ENCODE assay signal across 11 mouse cellular contexts in genomic region chr16:86473059-86473740, GRCm38 (mm10).
DNase-seq lines count a peak whose midpoint lies in the region; ATAC-seq and TF ChIP-seq lines count a peak whose summit lies in the region.
"Had no signal": no experiment of that assay in that cellular context is flagged by ENCODE, and none has a peak within 500 bp of the region (broad histone marks: within the 10 kb centered on the region; RNA-seq: fewer than 3 reads in every experiment).

No protein-coding gene starts in this region.

- H3K27me3 ChIP-seq in CH12.LX (replicated peaks) = no peaks in the 10 kb centered on the region
- H3K27me3 ChIP-seq in kidney, embryonic 14.5 days (ENCODE audit: control insufficient read depth, insufficient read depth, low read length) = no peaks in the 10 kb centered on the region
- H3K27me3 ChIP-seq: liver, embryonic 12.5 days had no signal

- dilution Hi-C loops in CH12.LX (cut with MboI; ENCODE audit: extremely low pct_ligation_motif_present, extremely low pct_unique_long_range_greater_than_20kb, low sequenced_read_pairs) = no loop called here

- H3K27ac ChIP-seq in layer of hippocampus, adult 2 months = peak overlapping the region; percentile 36; the same call in 1 of the 2 replicates
- no peak overlapping the region for H3K27ac ChIP-seq in CH12.LX (ENCODE audit: insufficient read depth, low read depth)
- H3K27ac ChIP-seq in kidney, embryonic 14.5 days (ENCODE audit: low read depth, low read length) = no peak overlapping the region
- H3K27ac ChIP-seq: liver, embryonic 12.5 days had no signal

- H3K9ac ChIP-seq in CH12.LX (ENCODE audit: insufficient read depth, low read depth) = no peak overlapping the region
- no peak overlapping the region for H3K9ac ChIP-seq in kidney, embryonic 14.5 days (ENCODE audit: low read depth, low read length)
- H3K9ac ChIP-seq: liver, embryonic 12.5 days had no signal

- 59% methylated on average over 4 of the region's 4 CpGs for WGBS in kidney, embryonic 14.5 days

- TF ChIP-seq RAD21 in CH12.LX (IDR thresholded peaks at IDR 0.05; ENCODE audit: low read depth, low read length) = no peak

- H3K36me3 ChIP-seq in CH12.LX (replicated peaks in 1 of 2; ENCODE audit: control insufficient read depth in 1 of 2, insufficient read depth in 1 of 2, low read length in 1 of 2) = no peaks in the 10 kb centered on the region
- H3K36me3 ChIP-seq in kidney, embryonic 14.5 days (ENCODE audit: control insufficient read depth, insufficient read depth, low read length) = no peaks in the 10 kb centered on the region
- H3K36me3 ChIP-seq: G1E; liver, embryonic 12.5 days had no signal

- H3K4me1 ChIP-seq in CH12.LX (ENCODE audit: control insufficient read depth in 1 of 2, insufficient read depth in 2 of 2) = no peaks in the 10 kb centered on the region
- no peaks in the 10 kb centered on the region for H3K4me1 ChIP-seq in kidney, embryonic 14.5 days (ENCODE audit: control insufficient read depth, insufficient read depth, low read length)
- H3K4me1 ChIP-seq: liver, embryonic 12.5 days had no signal

- in situ Hi-C loops in CH12.LX (cut with MboI; ENCODE audit: low pct_ligation_motif_present, low pct_unique_long_range_greater_than_20kb, low sequenced_read_pairs) = no loop called here

- no peaks in the 10 kb centered on the region for H3K79me2 ChIP-seq in CH12.LX (replicated peaks; ENCODE audit: control insufficient read depth, extremely low read depth, insufficient read depth, poor library complexity, severe bottlenecking)

- no peak for ATAC-seq in kidney, embryonic 14.5 days (ENCODE audit: low FRiP score, low TSS enrichment)
- ATAC-seq: liver, embryonic 12.5 days had no signal

- no peak for TF ChIP-seq EP300 in CH12.LX (IDR thresholded peaks at IDR 0.05; ENCODE audit: low read length)

- DNase-seq in layer of hippocampus, adult 2 months (ENCODE audit: low spot score in 2 of 2) = peak in 1 of 2 experiments; percentile 17
- no peak for DNase-seq in layer of hippocampus, postnatal 25 days (ENCODE audit: extremely low spot score in 1 of 2, low spot score in 1 of 2)
- DNase-seq in CH12.LX (ENCODE audit: extremely low read depth) = peak; percentile 45
- peak; percentile 19 for DNase-seq in adrenal gland, postnatal 10 days
- peak; percentile 8 for DNase-seq in gastrocnemius, adult 18-20 months (ENCODE audit: low spot score)
- DNase-seq in thymus, postnatal 36 days = no peak
- no peak for DNase-seq in cerebellum, adult 11 months
- DNase-seq: kidney, adult 8-10 months had no signal

- H3K9me3 ChIP-seq in CH12.LX (replicated peaks; ENCODE audit: low read length) = no peaks in the 10 kb centered on the region
- H3K9me3 ChIP-seq in kidney, embryonic 14.5 days (ENCODE audit: control insufficient read depth, low read length) = no peaks in the 10 kb centered on the region
- H3K9me3 ChIP-seq: G1E; liver, embryonic 12.5 days had no signal

- no peak for TF ChIP-seq CTCF in layer of hippocampus, adult 2 months (conservative IDR thresholded peaks at IDR 0.05)
- no peak for TF ChIP-seq CTCF in CH12.LX (conservative IDR thresholded peaks at IDR 0.05 in 1 of 2, IDR thresholded peaks at IDR 0.05 in 1 of 2; ENCODE audit: low read depth in 2 of 2, low read length in 2 of 2)

- TF ChIP-seq POLR2A in CH12.LX (IDR thresholded peaks at IDR 0.05; ENCODE audit: low read depth, low read length) = no peak

- no peak overlapping the region for H3K4me2 ChIP-seq in CH12.LX (ENCODE audit: insufficient read depth, low read depth, poor library complexity, severe bottlenecking)
- H3K4me2 ChIP-seq in kidney, embryonic 14.5 days (replicated peaks; ENCODE audit: low read depth, low read length) = no peak overlapping the region
- H3K4me2 ChIP-seq: liver, embryonic 12.5 days had no signal

- no peak overlapping the region for H3K4me3 ChIP-seq in layer of hippocampus, adult 2 months
- no peak overlapping the region for H3K4me3 ChIP-seq in CH12.LX (replicated peaks in 1 of 3; ENCODE audit: low read depth in 2 of 3, low read length in 2 of 3, poor library complexity in 1 of 3)
- H3K4me3 ChIP-seq in kidney, embryonic 14.5 days (ENCODE audit: low read length) = no peak overlapping the region
- H3K4me3 ChIP-seq: liver, embryonic 12.5 days had no signal

TF ChIP-seq in CH12.LX, 34 proteins besides CTCF, POLR2A, EP300 and RAD21:
- TF ChIP-seq TCF12 (IDR thresholded peaks at IDR 0.05; ENCODE audit: low read depth, low read length) (no peak), CHD1 (IDR thresholded peaks at IDR 0.05; ENCODE audit: low read depth, low read length) (no peak), JUND (conservative IDR thresholded peaks at IDR 0.05; ENCODE audit: low read depth, low read length) (no peak), HCFC1 (IDR thresholded peaks at IDR 0.05; ENCODE audit: low read depth, low read length) (no peak), RCOR1 (conservative IDR thresholded peaks at IDR 0.05; ENCODE audit: low read depth, low read length) (no peak)
TF ChIP-seq in CH12.LX: peak in this region for 0.

Comparison
In these comparisons a context has a peak if more than half of its experiments do, and no peak if none do; other contexts are left out.
1. DNase-seq: peak in CH12.LX (single experiment), adrenal gland, postnatal 10 days (single experiment) and gastrocnemius, adult 18-20 months (single experiment); none in layer of hippocampus, postnatal 25 days (0 of 2), thymus, postnatal 36 days (0 of 2) and cerebellum, adult 11 months (single experiment).